Mouse (Mus musculus): ENCODE measurements around the gene Hist1h4f.

The Hist1h4f gene

GRCm38 (mm10) chr13:23532262-23533075 lies 19.0 kb downstream of the Hist1h4f start:
- no peak for DNase-seq

DNA sequence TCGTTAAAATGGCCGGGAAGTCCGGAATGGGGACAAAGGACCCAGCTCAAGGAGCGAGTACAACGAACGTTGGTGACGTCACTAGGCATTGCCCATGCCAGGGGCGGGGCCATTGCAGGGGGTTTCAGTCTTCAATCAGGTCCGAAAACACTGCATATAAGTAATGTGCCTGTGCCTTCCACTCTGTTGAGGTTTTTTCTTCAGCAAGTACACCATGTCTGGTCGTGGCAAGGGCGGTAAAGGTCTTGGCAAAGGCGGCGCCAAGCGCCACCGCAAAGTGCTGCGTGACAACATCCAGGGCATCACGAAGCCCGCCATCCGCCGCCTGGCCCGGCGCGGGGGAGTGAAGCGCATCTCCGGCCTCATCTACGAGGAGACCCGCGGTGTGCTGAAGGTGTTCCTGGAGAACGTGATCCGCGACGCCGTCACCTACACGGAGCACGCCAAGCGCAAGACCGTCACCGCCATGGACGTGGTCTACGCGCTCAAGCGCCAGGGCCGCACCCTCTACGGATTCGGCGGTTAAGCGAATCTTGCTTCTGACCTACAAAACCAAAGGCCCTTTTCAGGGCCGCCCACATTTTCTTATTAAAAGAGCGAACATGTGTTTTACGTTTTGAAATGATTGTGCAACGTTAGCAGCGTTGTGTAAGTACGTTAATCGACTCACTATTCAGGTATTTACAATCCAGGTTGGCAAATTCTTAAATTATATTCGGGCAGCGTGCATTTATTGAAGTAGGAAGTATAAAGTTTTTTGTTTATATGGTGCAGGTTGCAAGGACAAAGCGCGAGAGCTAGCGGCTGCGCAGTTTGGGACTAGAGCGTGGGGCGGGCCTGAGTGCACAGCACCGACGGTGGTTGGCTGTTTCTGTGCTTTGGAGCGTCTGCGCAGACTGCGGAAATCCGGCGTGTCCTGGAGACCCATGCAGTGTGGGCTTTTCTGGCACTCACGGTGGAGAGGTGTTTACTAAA lies 20.3 kb downstream of the Hist1h4f start, which contains the start of gene Hist1h4h:
Gene Hist1h4h (plus strand): TSS at position 150 of the 975 bp plus-strand sequence.
- peak; percentile 95 for DNase-seq

- DNase-seq = peak; percentile 43
Observed at GRCm38 (mm10) chr13:23530181-23530900, 21.1 kb downstream of the Hist1h4f start.

DNA sequence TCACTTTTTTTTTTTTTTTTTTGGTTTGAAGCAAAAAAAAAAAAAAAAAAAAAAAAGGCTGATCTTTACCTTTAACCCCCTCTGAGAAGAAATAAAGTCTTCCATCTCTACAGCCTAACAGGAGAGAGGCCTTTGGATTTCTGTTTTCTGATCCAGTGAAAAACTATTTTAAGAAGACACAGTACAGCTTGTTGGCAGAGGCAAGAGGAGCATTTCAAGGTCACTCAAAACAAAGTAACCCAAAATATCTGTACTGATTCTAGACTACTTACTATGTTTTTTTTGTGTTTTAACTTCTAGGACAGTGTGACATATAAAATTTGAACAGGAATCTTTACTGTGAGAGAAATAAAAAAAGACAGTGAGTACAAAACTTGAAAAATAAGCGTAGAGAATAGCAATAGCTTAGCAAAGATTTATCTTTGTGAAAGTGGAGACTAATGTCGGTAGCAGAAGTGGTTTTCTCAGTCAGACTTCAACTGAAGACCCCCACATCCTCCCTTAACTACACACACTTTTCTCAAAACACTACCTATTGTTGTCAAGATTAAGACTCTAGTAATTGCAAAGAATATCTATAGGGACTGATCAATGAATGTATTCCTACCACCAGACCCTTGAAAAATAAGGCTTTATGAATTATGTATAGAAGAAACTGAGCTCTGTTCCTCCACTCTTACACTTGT lies 21.8 kb downstream of the Hist1h4f start:
- DNase-seq = no peak

DNA sequence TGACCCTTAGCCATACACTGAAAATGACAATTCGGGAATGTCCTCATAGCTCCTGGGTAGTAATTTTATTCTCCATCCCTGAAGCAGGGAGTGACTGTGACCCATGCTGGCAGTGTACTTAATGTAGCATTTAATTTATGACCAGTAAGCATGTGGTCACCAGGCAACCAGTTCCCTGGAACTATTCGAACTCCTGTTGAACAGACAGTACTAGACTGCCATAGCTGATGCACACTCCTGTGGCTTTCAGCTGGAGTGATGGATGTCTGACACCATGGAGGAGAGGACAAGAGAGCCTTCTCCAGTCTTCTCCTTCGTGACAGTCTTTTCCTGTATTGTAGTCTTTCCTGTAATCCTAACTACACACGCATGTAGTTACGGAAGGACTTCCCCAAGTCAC lies 22.4 kb downstream of the Hist1h4f start:
- no peak for DNase-seq

DNA sequence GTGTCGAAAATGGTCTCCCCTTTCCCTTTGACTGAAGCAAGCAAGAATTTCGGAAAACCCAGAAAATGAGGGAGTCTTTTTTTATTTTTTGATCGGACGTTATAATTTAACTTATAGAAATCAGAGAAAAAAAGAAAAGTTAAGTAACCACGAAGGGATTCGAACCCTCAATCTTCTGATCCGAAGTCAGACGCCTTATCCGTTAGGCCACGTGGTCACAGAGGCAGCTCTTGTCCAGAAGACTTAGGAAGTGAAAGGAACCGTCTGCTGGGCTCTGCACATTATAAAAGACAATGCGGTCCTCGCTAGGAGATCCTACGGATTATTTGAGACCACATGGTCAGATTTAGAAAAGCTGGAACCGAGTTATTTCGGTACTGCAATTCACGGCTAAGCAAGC lies 25.1 kb downstream of the Hist1h4f start:
- DNase-seq = peak; percentile 88

GRCm38 (mm10) chr13:23525901-23526300 lies 25.5 kb downstream of the Hist1h4f start:
- DNase-seq = no peak

- DNase-seq = peak; percentile 71
Observed at GRCm38 (mm10) chr13:23524654-23525053, 26.8 kb downstream of the Hist1h4f start.

GRCm38 (mm10) chr13:23523976-23524375 lies 27.5 kb downstream of the Hist1h4f start:
- DNase-seq = no peak

DNA sequence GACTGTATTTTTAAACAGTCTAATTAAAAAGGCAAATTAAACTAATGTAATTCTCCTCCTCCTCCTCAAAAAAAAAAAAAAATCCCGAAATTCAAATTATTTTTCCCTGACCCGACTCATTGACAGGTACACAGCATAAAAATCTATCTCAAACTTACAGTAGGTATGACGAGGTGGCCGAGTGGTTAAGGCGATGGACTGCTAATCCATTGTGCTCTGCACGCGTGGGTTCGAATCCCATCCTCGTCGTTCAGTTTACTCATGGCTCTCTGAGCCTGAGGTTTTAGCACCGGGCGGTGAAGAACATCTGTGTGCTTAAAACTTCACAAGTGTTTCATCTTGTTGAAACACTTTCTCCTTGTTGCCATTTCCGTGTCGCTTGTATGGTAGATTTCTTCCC lies 29.7 kb downstream of the Hist1h4f start:
- peak; percentile 49 for DNase-seq

DNA sequence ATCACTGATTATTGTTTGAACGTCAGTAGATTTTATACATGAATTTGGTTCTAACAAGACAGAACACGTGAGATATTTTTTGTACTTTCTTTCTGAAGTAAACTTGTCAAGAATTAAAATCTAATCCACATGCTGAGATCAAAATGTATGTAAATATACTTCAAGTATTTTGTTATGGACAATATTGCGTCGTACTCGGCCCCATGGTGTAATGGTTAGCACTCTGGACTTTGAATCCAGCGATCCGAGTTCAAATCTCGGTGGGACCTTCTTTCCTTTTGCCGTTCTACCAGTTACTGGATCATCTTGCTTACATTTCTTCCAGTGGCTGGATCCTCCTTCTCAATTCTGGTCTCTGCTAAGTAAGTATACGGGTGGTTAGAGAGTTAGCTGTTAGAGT lies 32.0 kb downstream of the Hist1h4f start:
- peak; percentile 69 for DNase-seq

- peak; percentile 58 for DNase-seq
Observed at GRCm38 (mm10) chr13:23518885-23519284, 32.6 kb downstream of the Hist1h4f start.

DNA sequence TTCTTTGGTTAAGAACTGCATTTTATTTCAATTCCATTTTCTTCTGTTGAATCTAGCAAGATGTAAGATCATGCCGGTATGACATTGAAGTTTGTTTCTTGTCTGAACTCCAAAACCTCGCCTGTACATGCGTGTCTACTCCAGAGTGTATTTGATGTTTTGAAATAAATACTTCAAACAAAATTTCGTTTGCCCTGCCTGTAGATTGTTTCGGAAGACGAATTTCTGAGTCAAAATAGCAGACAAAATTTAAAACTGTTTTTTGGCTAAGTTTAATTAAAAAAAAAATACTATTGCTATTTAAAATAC lies 33.2 kb downstream of the Hist1h4f start:
- no peak for DNase-seq

DNA sequence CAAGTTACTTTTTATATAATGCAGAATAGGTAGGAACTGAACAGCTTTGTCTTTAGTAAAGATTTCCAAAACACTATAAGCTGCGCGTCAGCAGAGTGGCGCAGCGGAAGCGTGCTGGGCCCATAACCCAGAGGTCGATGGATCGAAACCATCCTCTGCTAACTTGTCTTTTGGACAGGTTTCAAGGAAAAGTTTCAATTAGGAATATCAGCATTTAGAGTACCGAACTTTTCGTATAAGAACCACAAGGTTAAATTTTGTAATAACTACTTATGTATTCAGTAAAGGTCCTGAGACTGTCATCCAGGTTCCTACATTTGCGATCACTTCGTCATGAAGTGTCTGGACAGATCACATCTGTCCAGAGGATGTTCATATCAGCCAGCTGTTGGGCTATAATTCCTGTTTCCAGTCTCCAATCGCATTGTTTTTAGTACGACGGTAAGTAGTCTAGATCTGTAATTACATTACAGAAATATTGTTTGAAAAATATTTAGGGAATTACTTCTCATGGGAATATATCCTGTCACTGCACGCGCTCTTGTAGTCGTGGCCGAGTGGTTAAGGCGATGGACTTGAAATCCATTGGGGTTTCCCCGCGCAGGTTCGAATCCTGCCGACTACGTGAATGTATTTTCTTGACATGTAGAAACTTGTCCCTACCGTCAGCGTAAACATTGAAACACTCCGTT lies 33.7 kb downstream of the Hist1h4f start:
- DNase-seq = peak; percentile 83

- peak; percentile 52 for DNase-seq
Observed at GRCm38 (mm10) chr13:23516822-23517602, 34.4 kb downstream of the Hist1h4f start.

- DNase-seq = no peak
Observed at GRCm38 (mm10) chr13:23515826-23516620, 35.4 kb downstream of the Hist1h4f start.

DNA sequence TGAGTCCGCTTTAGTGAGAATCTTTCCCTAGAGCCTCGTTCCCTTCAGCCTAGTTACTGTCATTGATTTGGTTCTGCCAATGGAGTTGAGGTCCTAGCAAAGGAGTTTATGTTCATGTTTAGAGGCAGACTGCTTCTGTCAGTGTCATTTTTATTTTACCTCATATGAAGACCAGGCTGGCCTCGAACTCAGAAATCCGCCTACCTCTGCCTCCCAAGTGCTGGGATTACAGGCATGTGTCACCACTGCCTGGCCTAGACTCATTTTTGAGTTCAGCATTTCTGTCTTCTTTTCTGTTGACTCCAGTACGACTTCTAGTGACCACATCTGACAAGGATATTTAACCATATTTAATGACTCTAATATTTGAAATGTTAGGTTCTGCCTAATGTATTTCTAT lies 36.2 kb downstream of the Hist1h4f start:
- no peak for DNase-seq

GRCm38 (mm10) chr13:23513517-23513916 lies 37.9 kb downstream of the Hist1h4f start:
- no peak for DNase-seq

DNA sequence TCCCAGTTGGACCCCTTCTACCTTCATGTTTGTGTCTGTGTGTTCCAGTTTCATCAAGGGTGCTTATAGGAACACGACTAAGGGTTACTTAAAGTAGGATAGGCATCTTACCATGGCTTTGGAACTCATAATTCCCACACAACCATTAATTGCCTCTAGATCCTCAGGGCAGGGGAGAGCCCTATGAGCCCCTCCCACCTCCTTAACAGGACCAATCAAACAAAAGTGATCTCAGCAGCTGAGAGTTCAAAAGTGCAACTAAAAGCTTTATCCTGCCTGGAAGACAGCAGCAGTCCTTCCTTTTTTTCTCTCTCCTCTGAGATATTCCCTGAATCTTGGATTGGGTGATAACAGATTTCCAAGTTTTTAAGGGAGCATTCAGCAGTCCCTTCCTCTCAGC lies 41.3 kb downstream of the Hist1h4f start:
- DNase-seq = no peak
